Mouse (Mus musculus) heart, embryonic 16.5 days (tissue): ENCODE data around the gene Brd2. TPM values are rescaled to one million over a fixed set of nuclear protein-coding genes. Genes with fewer than 3 reads are reported as not detected.

Experiments used
- ATAC-seq: fragments of 200-750 bp; cut with Nextera tagmentation; replicated peaks from 2 replicates; pipeline ENCODE4 v1.8.0; 2017; ENCODE audit warnings: moderate number of reproducible peaks; ENCODE audit not compliant: insufficient read depth, low FRiP score; ENCODE audit errors: extremely low read depth
- H3K27ac ChIP-seq: fragments of 300-500 bp; sonication (generic); 2 replicates; pipeline ENCODE4 v1.5.1; 2014; ENCODE audit warnings: mild to moderate bottlenecking, low read length, control low read depth, moderate library complexity
- H3K27me3 ChIP-seq: fragments of 300-500 bp; sonication (generic); 2 replicates; pipeline ENCODE4 v1.6.1; 2014; ENCODE audit warnings: low read length, mixed read lengths; ENCODE audit not compliant: control insufficient read depth, insufficient read depth
- H3K36me3 ChIP-seq: fragments of 300-500 bp; sonication (generic); 2 replicates; pipeline ENCODE4 v1.6.1; 2014; ENCODE audit not compliant: control insufficient read depth, insufficient read depth
- H3K4me1 ChIP-seq: fragments of 300-500 bp; sonication (generic); 2 replicates; pipeline ENCODE4 v1.6.1; 2014; ENCODE audit warnings: low read length, mixed read lengths; ENCODE audit not compliant: control insufficient read depth, insufficient read depth
- H3K4me2 ChIP-seq: fragments of 300-500 bp; sonication (generic); 2 replicates; pipeline ENCODE4 v1.6.1; 2014; ENCODE audit warnings: low read depth, mild to moderate bottlenecking, control low read depth, low read length
- H3K4me3 ChIP-seq: fragments of 300-500 bp; sonication (generic); 2 replicates; pipeline ENCODE4 v1.5.1; 2014; ENCODE audit warnings: mild to moderate bottlenecking, control low read depth, low read length
- H3K9ac ChIP-seq: fragments of 300-500 bp; sonication (generic); 2 replicates; pipeline ENCODE4 v1.6.1; 2014; ENCODE audit warnings: low read length, control low read depth
- H3K9me3 ChIP-seq: fragments of 300-500 bp; sonication (generic); replicated peaks from 2 replicates; pipeline ENCODE4 v1.6.1; 2016; ENCODE audit warnings: low read length; ENCODE audit not compliant: control insufficient read depth
- WGBS: fragments of 180-500 bp; shearing (Covaris S2); extraction: QIAGEN DNeasy Blood & Tissue Kit; methylation state at CpG from one replicate; pipeline ENCODE4 v1.1.7; 2014; 5-methylcytosine and 5-hydroxymethylcytosine counted together
- polyA plus RNA-seq: library from polyadenylated mRNA; unstranded; fragments of >200 nt; fragmentation: Nextera tagmentation; extraction: Ambion mirVana; gene quantifications from 2 replicates; pipeline ENCODE4 v1.2.1, GENCODE M21; 2015

The Brd2 gene
- polyA plus RNA-seq, 1 experiment from 2014 or later: 71.9 TPM

GRCm38 (mm10) chr17:34137601-34138000 lies 15.2 kb upstream of the Brd2 start:
- WGBS: 67% methylated on average over 7 of the region's 7 CpGs
- Histone ChIP-seq H3K27ac (no peak overlapping the region), H3K4me1 (peaks cover 12% of the 10 kb centered on the region), H3K9ac (no peak overlapping the region), H3K9me3 (no peaks in the 10 kb centered on the region), H3K4me3 (no peak overlapping the region), H3K4me2 (no peak overlapping the region), H3K27me3 (peaks cover 35% of the 10 kb centered on the region), H3K36me3 (no peaks in the 10 kb centered on the region)
- ATAC-seq: no peak

GRCm38 (mm10) chr17:34135297-34136224 lies 13.1 kb upstream of the Brd2 start:
- H3K36me3 ChIP-seq: no peaks in the 10 kb centered on the region
- H3K27me3 ChIP-seq: peaks cover 25% of the 10 kb centered on the region; the same call in 1 of the 2 replicates
- WGBS: 7% methylated on average over 31 of the region's 31 CpGs
- peak; percentile 98 for ATAC-seq
- H3K9ac ChIP-seq: peak overlapping the region; percentile 52; the same call in 1 of the 2 replicates
- H3K27ac ChIP-seq: peak overlapping the region; percentile 26; the same call in 1 of the 2 replicates
- H3K4me1 ChIP-seq: peaks cover 12% of the 10 kb centered on the region
- H3K9me3 ChIP-seq: no peaks in the 10 kb centered on the region
- H3K4me3 ChIP-seq: peak overlapping the region; percentile 53
- peak overlapping the region; percentile 83 for H3K4me2 ChIP-seq

- Histone ChIP-seq H3K9me3 (no peaks in the 10 kb centered on the region), H3K27ac (no peak overlapping the region)
- no peak for ATAC-seq
Measured at GRCm38 (mm10) chr17:34134451-34134850, 12.0 kb upstream of the Brd2 start.

GRCm38 (mm10) chr17:34133289-34133688 lies 10.9 kb upstream of the Brd2 start:
- peaks cover 15% of the 10 kb centered on the region; the same call in 1 of the 2 replicates for H3K27me3 ChIP-seq
- ATAC-seq: no peak
- no peaks in the 10 kb centered on the region for H3K36me3 ChIP-seq
- no peak overlapping the region for H3K4me2 ChIP-seq
- H3K9ac ChIP-seq: no peak overlapping the region
- H3K4me3 ChIP-seq: no peak overlapping the region
- no peak overlapping the region for H3K27ac ChIP-seq
- no peaks in the 10 kb centered on the region for H3K9me3 ChIP-seq
- H3K4me1 ChIP-seq: peaks cover 9% of the 10 kb centered on the region
- WGBS: 77% methylated on average over 11 of the region's 11 CpGs

More at GRCm38 (mm10) chr17:34134451-34134850, 12.0 kb upstream of the Brd2 start:
- Histone ChIP-seq H3K9ac (no peak overlapping the region), H3K4me1 (peaks cover 4% of the 10 kb centered on the region; the same call in 1 of the 2 replicates), H3K36me3 (no peaks in the 10 kb centered on the region), H3K27me3 (peaks cover 21% of the 10 kb centered on the region; the same call in 1 of the 2 replicates), H3K4me2 (no peak overlapping the region), H3K4me3 (no peak overlapping the region)
- 73% methylated on average over 3 of the region's 3 CpGs for WGBS

GRCm38 (mm10) chr17:34131911-34132310 lies 9.5 kb upstream of the Brd2 start:
- peaks cover 9% of the 10 kb centered on the region for H3K4me1 ChIP-seq
- no peak overlapping the region for H3K9ac ChIP-seq
- no peak for ATAC-seq
- H3K27ac ChIP-seq: no peak overlapping the region
- no peak overlapping the region for H3K4me3 ChIP-seq
- no peaks in the 10 kb centered on the region for H3K9me3 ChIP-seq
- H3K27me3 ChIP-seq: peaks cover 3% of the 10 kb centered on the region; the same call in 1 of the 2 replicates
- 72% methylated on average over 7 of the region's 7 CpGs for WGBS
- H3K4me2 ChIP-seq: no peak overlapping the region
- no peaks in the 10 kb centered on the region for H3K36me3 ChIP-seq

GRCm38 (mm10) chr17:34130073-34130947 lies 7.9 kb upstream of the Brd2 start:
- no peak for ATAC-seq
- H3K36me3 ChIP-seq: no peaks in the 10 kb centered on the region
- no peak overlapping the region for H3K9ac ChIP-seq
- 71% methylated on average over 19 of the region's 19 CpGs for WGBS
- H3K4me2 ChIP-seq: no peak overlapping the region
- peaks cover 10% of the 10 kb centered on the region for H3K4me1 ChIP-seq
- no peaks in the 10 kb centered on the region for H3K27me3 ChIP-seq
- H3K4me3 ChIP-seq: no peak overlapping the region
- no peak overlapping the region; the same call in 1 of the 2 replicates for H3K27ac ChIP-seq
- H3K9me3 ChIP-seq: no peaks in the 10 kb centered on the region

GRCm38 (mm10) chr17:34128944-34129791 lies 6.7 kb upstream of the Brd2 start:
- Histone ChIP-seq H3K36me3 (no peaks in the 10 kb centered on the region), H3K9ac (peak overlapping the region; percentile 8; the same call in 1 of the 2 replicates), H3K27ac (peak overlapping the region; percentile 49; the same call in 1 of the 2 replicates), H3K4me2 (peak overlapping the region; percentile 39), H3K4me3 (peak overlapping the region; percentile 17; the same call in 1 of the 2 replicates), H3K27me3 (no peaks in the 10 kb centered on the region), H3K9me3 (no peaks in the 10 kb centered on the region), H3K4me1 (peaks cover 17% of the 10 kb centered on the region)
- no peak for ATAC-seq
- 22% methylated on average over 18 of the region's 18 CpGs for WGBS
